Mouse (Mus musculus) olfactory bulb, adult 2 months (tissue): ENCODE measurements around the gene Myo18a.

Experiments used
- CTCF ChIP-seq: fragments of 200-500 bp; IDR thresholded peaks from 2 replicates; pipeline ENCODE4 v1.5.1; 2012; ENCODE audit warnings: low read depth, mild to moderate bottlenecking, low read length, moderate library complexity; ENCODE audit not compliant: insufficient read depth
- POLR2A ChIP-seq: fragments of 200-500 bp; IDR thresholded peaks from 2 replicates; pipeline ENCODE4 v1.6.1; 2012; ENCODE audit warnings: mild to moderate bottlenecking, low read depth, low read length, moderate library complexity; ENCODE audit not compliant: insufficient read depth

- no peak for TF ChIP-seq POLR2A
- TF ChIP-seq CTCF = no peak
Measured at GRCm38 (mm10) chr11:77791241-77791727, 28.2 kb downstream of the Myo18a start.
